Mouse (Mus musculus) thymus, adult 2 months (tissue): ENCODE measurements at regions not wholly inside any gene's neighbourhood (a gene's known extent, or its start where the extent isn't known, plus 50 kb on each side); places are given as distances from the start of the nearest gene placed in this dataset.

ENCODE experiments used
- CTCF ChIP-seq: fragments of 200-500 bp; IDR thresholded peaks from 2 replicates; pipeline ENCODE4 v1.5.1; 2012; ENCODE audit warnings: mild to moderate bottlenecking, control low read depth, low read length, moderate library complexity, borderline replicate concordance; ENCODE audit not compliant: control insufficient read depth, poor library complexity, insufficient read depth; ENCODE audit errors: extremely low read depth
- POLR2A ChIP-seq: fragments of 200-500 bp; IDR thresholded peaks from 2 replicates; pipeline ENCODE4 v1.6.1; 2012; ENCODE audit warnings: mild to moderate bottlenecking, low read length, control low read depth, moderate library complexity; ENCODE audit not compliant: control insufficient read depth, poor library complexity, insufficient read depth; ENCODE audit errors: extremely low read depth

DNA sequence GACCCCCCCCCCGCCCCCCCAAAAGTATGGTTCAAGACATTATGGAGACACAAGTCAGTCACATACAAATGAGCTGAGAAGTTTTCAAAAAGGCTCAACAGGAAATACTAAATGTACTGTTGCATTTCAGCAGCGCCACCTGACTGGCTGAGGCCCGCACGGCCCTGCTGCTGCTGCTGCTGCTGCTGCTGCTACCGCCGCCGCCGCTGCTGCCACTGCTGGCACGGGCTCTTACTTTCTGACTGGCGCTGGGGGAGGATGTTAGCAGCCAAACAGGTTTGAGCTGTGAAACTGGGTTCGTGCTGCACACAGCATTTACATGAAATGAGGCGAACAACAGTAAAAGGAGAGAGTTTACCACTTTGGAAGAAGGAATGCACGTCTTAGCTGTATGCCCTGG lies 167.3 kb upstream of the Lrig3 start:
- no peak for TF ChIP-seq POLR2A
- no peak for TF ChIP-seq CTCF
